Mouse (Mus musculus) mesoderm, embryonic 11.5 days (tissue): ENCODE measurements at regions not wholly inside any gene's neighbourhood (a gene's known extent, or its start where the extent isn't known, plus 50 kb on each side); places are given as distances from the start of the nearest gene placed in this dataset.

Source experiments
- DNase-seq: peaks from one replicate; pipeline ENCODE4 v3.0.0-alpha.2; 2012; ENCODE audit warnings: low read depth, low spot score

- no peak for DNase-seq
Observed at GRCm38 (mm10) chr6:50968546-50968945, 314.3 kb upstream of the Npvf start.

GRCm38 (mm10) chr6:50969341-50969740, 315.1 kb upstream of the Npvf start:
- DNase-seq: no peak

- peak; percentile 74 for DNase-seq
Observed at GRCm38 (mm10) chr6:50969997-50970396, 315.8 kb upstream of the Npvf start.

GRCm38 (mm10) chr6:50970770-50971169, 316.5 kb upstream of the Npvf start:
- peak; percentile 48 for DNase-seq

- no peak for DNase-seq
Observed at GRCm38 (mm10) chr6:50972268-50972667, 318.0 kb upstream of the Npvf start.

- DNase-seq: no peak
Observed at GRCm38 (mm10) chr6:50973231-50973654, 319.0 kb upstream of the Npvf start.

GRCm38 (mm10) chr6:50973815-50974214, 319.6 kb upstream of the Npvf start:
- no peak for DNase-seq

GRCm38 (mm10) chr6:50974961-50975360, 320.7 kb upstream of the Npvf start:
- no peak for DNase-seq

- no peak for DNase-seq
Observed at GRCm38 (mm10) chr6:50976973-50977372, 322.7 kb upstream of the Npvf start.

- DNase-seq: peak; percentile 53
Observed at GRCm38 (mm10) chr6:50977381-50977780, 323.1 kb upstream of the Npvf start.

- DNase-seq: no peak
Observed at GRCm38 (mm10) chr6:50978016-50978415, 323.8 kb upstream of the Npvf start.

- no peak for DNase-seq
Observed at GRCm38 (mm10) chr6:50978571-50978970, 324.3 kb upstream of the Npvf start.

- no peak for DNase-seq
Observed at GRCm38 (mm10) chr6:50979764-50980163, 325.5 kb upstream of the Npvf start.

GRCm38 (mm10) chr6:50980311-50980710, 326.1 kb upstream of the Npvf start:
- DNase-seq: no peak

- peak; percentile 62 for DNase-seq
Observed at GRCm38 (mm10) chr6:50981702-50982309, 327.6 kb upstream of the Npvf start.

- DNase-seq: no peak
Observed at GRCm38 (mm10) chr6:50982856-50983255, 328.6 kb upstream of the Npvf start.

- DNase-seq: no peak
Observed at GRCm38 (mm10) chr6:50983511-50984099, 329.4 kb upstream of the Npvf start.

- peak; percentile 60 for DNase-seq
Observed at GRCm38 (mm10) chr6:50984157-50984905, 330.1 kb upstream of the Npvf start.

- no peak for DNase-seq
Observed at GRCm38 (mm10) chr6:50986270-50986924, 332.2 kb upstream of the Npvf start.

GRCm38 (mm10) chr6:50988561-50988960, 334.3 kb upstream of the Npvf start:
- DNase-seq: no peak

- no peak for DNase-seq
Observed at GRCm38 (mm10) chr6:50991528-50992125, 337.4 kb upstream of the Npvf start.

GRCm38 (mm10) chr6:50993952-50994351, 339.7 kb upstream of the Npvf start:
- DNase-seq: no peak
